Mouse (Mus musculus): Measurements from ENCODE around the gene Dnajc13.
A peak's percentile ranks its signal among the peaks of the same experiment; 100 is the strongest.

Dnajc13 gene

GRCm38 (mm10) chr9:104262823-104263352 is at the start of gene Dnajc13:
TSS of gene Dnajc13 (minus strand) at chr9:104262930.
- DNase-seq = peak; percentile 96

GRCm38 (mm10) chr9:104306734-104307133 is 44.0 kb upstream of the Dnajc13 start:
- peak; percentile 49 for DNase-seq

GRCm38 (mm10) chr9:104305333-104306111 is 42.8 kb upstream of the Dnajc13 start:
- no peak for DNase-seq

- no peak for DNase-seq
Observed at GRCm38 (mm10) chr9:104304800-104305199, 42.1 kb upstream of the Dnajc13 start.

- no peak for DNase-seq
Observed at GRCm38 (mm10) chr9:104304376-104304775, 41.6 kb upstream of the Dnajc13 start.

GRCm38 (mm10) chr9:104300569-104300968 is 37.8 kb upstream of the Dnajc13 start:
- no peak for DNase-seq

GRCm38 (mm10) chr9:104297041-104297440 is 34.3 kb upstream of the Dnajc13 start:
- no peak for DNase-seq

- no peak for DNase-seq
Observed at GRCm38 (mm10) chr9:104284934-104285333, 22.2 kb upstream of the Dnajc13 start.

GRCm38 (mm10) chr9:104282536-104282935 is 19.8 kb upstream of the Dnajc13 start:
- DNase-seq = no peak

- DNase-seq = no peak
Observed at GRCm38 (mm10) chr9:104281737-104282136, 19.0 kb upstream of the Dnajc13 start.

- DNase-seq = no peak
Observed at GRCm38 (mm10) chr9:104280725-104281495, 18.2 kb upstream of the Dnajc13 start.

GRCm38 (mm10) chr9:104277528-104278162 is 14.9 kb upstream of the Dnajc13 start:
- peak; percentile 12 for DNase-seq

GRCm38 (mm10) chr9:104275084-104275785 is 12.5 kb upstream of the Dnajc13 start:
- DNase-seq = no peak

- no peak for DNase-seq
Observed at GRCm38 (mm10) chr9:104272057-104272456, 9.3 kb upstream of the Dnajc13 start.

GRCm38 (mm10) chr9:104271642-104272041 is 8.9 kb upstream of the Dnajc13 start:
- no peak for DNase-seq

GRCm38 (mm10) chr9:104269944-104270343 is 7.2 kb upstream of the Dnajc13 start:
- DNase-seq = no peak

GRCm38 (mm10) chr9:104269349-104269871 is 6.7 kb upstream of the Dnajc13 start:
- DNase-seq = no peak

- no peak for DNase-seq
Observed at GRCm38 (mm10) chr9:104264567-104264966, 1.8 kb upstream of the Dnajc13 start.

GRCm38 (mm10) chr9:104262016-104262762 is 541 bp downstream of the Dnajc13 start:
- DNase-seq = no peak

GRCm38 (mm10) chr9:104260306-104260705 is 2.4 kb downstream of the Dnajc13 start:
- DNase-seq = no peak

GRCm38 (mm10) chr9:104256085-104256484 is 6.6 kb downstream of the Dnajc13 start:
- no peak for DNase-seq
